Mouse (Mus musculus) limb, embryonic 14.5 days (tissue): ENCODE data around the gene Abcb9. TPM values are rescaled to one million over a fixed set of nuclear protein-coding genes. Genes with fewer than 3 reads are reported as not detected.
"Not testable (repeated sequence)": the region's sequence is repeated elsewhere in the genome, so short reads cannot be mapped to it uniquely, and the experiment has no call there.

ENCODE experiments used
- ATAC-seq: fragments of 200-750 bp; cut with Nextera tagmentation; 2 replicates; pipeline ENCODE4 v1.8.0; 2017; ENCODE audit warnings: low read depth, moderate number of reproducible peaks, moderate TSS enrichment; ENCODE audit not compliant: low FRiP score
- DNase-seq: peaks from one replicate; pipeline ENCODE4 v3.0.0-alpha.2; 2015; ENCODE audit warnings: low spot score
- H3K27ac ChIP-seq: fragments of 300-500 bp; sonication (generic); replicated peaks from 2 replicates; pipeline ENCODE4 v1.5.1; 2014; ENCODE audit warnings: low read depth, mild to moderate bottlenecking, low read length, moderate library complexity, mixed read lengths
- H3K27me3 ChIP-seq: fragments of 300-500 bp; sonication (generic); 2 replicates; pipeline ENCODE4 v1.6.1; 2014; ENCODE audit warnings: low read length, mixed read lengths; ENCODE audit not compliant: control insufficient read depth, insufficient read depth
- H3K36me3 ChIP-seq: fragments of 300-500 bp; sonication (generic); 2 replicates; pipeline ENCODE4 v1.6.1; 2014; ENCODE audit warnings: mild to moderate bottlenecking, low read length, moderate library complexity, mixed read lengths; ENCODE audit not compliant: control insufficient read depth, insufficient read depth
- H3K4me1 ChIP-seq: fragments of 300-500 bp; sonication (generic); 2 replicates; pipeline ENCODE4 v1.6.1; 2014; ENCODE audit warnings: antibody characterized with exemption, low read length, mixed read lengths; ENCODE audit not compliant: control insufficient read depth, insufficient read depth
- H3K4me2 ChIP-seq: fragments of 300-500 bp; sonication (generic); replicated peaks from 2 replicates; pipeline ENCODE4 v1.6.1; 2014; ENCODE audit warnings: low read depth, mild to moderate bottlenecking, low read length, moderate library complexity; ENCODE audit not compliant: severe bottlenecking
- H3K4me3 ChIP-seq: fragments of 300-500 bp; sonication (generic); replicated peaks from 2 replicates; pipeline ENCODE4 v1.5.1; 2014; ENCODE audit warnings: low read length
- H3K9ac ChIP-seq: fragments of 300-500 bp; sonication (generic); 2 replicates; pipeline ENCODE4 v1.6.1; 2014; ENCODE audit warnings: mild to moderate bottlenecking, low read depth, low read length, moderate library complexity; ENCODE audit not compliant: severe bottlenecking
- H3K9me3 ChIP-seq: fragments of 300-500 bp; sonication (generic); 2 replicates; pipeline ENCODE4 v1.6.1; 2016; ENCODE audit warnings: low read length; ENCODE audit not compliant: control insufficient read depth
- POLR2A ChIP-seq: fragments of 200-500 bp; IDR thresholded peaks from 2 replicates; pipeline ENCODE4 v1.8.0; 2012; ENCODE audit warnings: inconsistent platforms, mild to moderate bottlenecking, moderate library complexity, borderline replicate concordance; ENCODE audit not compliant: insufficient read depth, insufficient read length; ENCODE audit errors: extremely low read depth
- WGBS: fragments of 180-500 bp; shearing (Covaris S2); extraction: QIAGEN DNeasy Blood & Tissue Kit; methylation state at CpG from one replicate; pipeline ENCODE4 v1.1.7; 2014; 5-methylcytosine and 5-hydroxymethylcytosine counted together
- polyA plus RNA-seq, 2 experiments: library from polyadenylated mRNA; depleted of rRNA in 1 of 2; stranded (reverse) in 1 of 2; unstranded in 1 of 2; fragments of >200 nt; fragmentation: Nextera tagmentation in 1 of 2; extraction: Ambion mirVana in 1 of 2; gene quantifications; 2 replicates each; pipeline versions ENCODE4 v1.2.1 to v1.2.3; 2012 to 2014

Abcb9 gene
- polyA plus RNA-seq, 2 experiments = 2.2 to 2.6 TPM

GRCm38 (mm10) chr5:124058749-124059148, 36.8 kb downstream of the Abcb9 start:
- no peak overlapping the region for H3K27ac ChIP-seq
- no peaks in the 10 kb centered on the region for H3K27me3 ChIP-seq
- TF ChIP-seq POLR2A = no peak
- no peak overlapping the region for H3K9ac ChIP-seq
- WGBS = 88% methylated on average over 7 of the region's 7 CpGs
- H3K4me1 ChIP-seq = no peaks in the 10 kb centered on the region
- H3K36me3 ChIP-seq = no peaks in the 10 kb centered on the region
- H3K4me3 ChIP-seq = no peak overlapping the region
- H3K9me3 ChIP-seq = no peaks in the 10 kb centered on the region
- no peak overlapping the region for H3K4me2 ChIP-seq
- no peak for DNase-seq
- ATAC-seq = no peak

DNA sequence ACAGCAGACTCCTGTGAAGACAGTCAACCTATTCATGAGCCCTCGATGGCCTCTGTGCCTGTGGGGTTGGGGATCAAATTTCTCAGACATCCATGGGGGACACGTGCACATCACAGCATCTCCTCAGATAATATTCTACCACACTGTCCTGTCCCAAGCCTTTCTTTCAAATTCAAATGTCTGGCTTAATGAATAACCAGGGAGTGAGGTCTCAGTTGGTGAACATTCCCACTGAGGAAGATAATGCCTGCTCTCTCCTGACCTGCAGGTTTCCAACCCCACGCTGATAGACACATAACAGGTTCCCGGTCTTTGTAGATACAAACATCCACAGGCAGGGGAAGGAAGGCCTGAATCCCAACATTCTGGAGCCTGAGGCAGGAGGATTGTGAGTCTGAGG, 38.6 kb downstream of the Abcb9 start:
- no peak for ATAC-seq
- WGBS = 67% methylated on average over 4 of the region's 4 CpGs
- no peak overlapping the region for H3K4me3 ChIP-seq
- no peak overlapping the region for H3K27ac ChIP-seq
- no peaks in the 10 kb centered on the region for H3K4me1 ChIP-seq
- no peaks in the 10 kb centered on the region for H3K9me3 ChIP-seq
- no peak overlapping the region for H3K4me2 ChIP-seq
- no peaks in the 10 kb centered on the region for H3K36me3 ChIP-seq
- no peaks in the 10 kb centered on the region for H3K27me3 ChIP-seq
- H3K9ac ChIP-seq = no peak overlapping the region
- no peak for TF ChIP-seq POLR2A
- DNase-seq = no peak

DNA sequence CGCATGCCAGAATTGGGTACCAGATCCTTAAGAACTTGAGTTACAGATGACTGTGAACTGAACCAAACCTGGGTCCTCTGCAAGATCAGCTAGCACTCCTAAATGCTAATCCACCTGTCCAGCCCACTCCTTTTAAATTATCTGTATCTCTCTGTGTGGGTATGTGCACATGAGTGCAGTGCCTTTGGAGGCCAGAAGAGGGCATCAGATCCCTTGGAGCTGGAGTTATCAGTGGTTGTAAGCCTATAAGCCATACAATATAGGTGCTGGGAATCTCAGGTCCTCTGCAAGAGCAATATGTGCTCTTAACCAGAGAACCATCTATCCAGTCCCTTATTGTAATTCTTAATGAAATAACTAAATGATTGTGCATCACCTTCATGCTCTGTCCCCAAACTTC, 39.4 kb downstream of the Abcb9 start:
- H3K4me2 ChIP-seq = no peak overlapping the region
- ATAC-seq = no peak

GRCm38 (mm10) chr5:124052641-124053040, 43.0 kb downstream of the Abcb9 start:
- not testable (repeated sequence) for DNase-seq

More for the DNA sequence above, 39.4 kb downstream of the Abcb9 start:
- no peaks in the 10 kb centered on the region for H3K36me3 ChIP-seq
- no peak overlapping the region for H3K27ac ChIP-seq
- H3K27me3 ChIP-seq = no peaks in the 10 kb centered on the region
- no peak overlapping the region for H3K9ac ChIP-seq
- H3K4me3 ChIP-seq = no peak overlapping the region
- no peaks in the 10 kb centered on the region for H3K9me3 ChIP-seq
- DNase-seq = no peak
- TF ChIP-seq POLR2A = no peak
- H3K4me1 ChIP-seq = no peaks in the 10 kb centered on the region
- WGBS = 100% methylated on average over 1 of the region's 1 CpGs

DNA sequence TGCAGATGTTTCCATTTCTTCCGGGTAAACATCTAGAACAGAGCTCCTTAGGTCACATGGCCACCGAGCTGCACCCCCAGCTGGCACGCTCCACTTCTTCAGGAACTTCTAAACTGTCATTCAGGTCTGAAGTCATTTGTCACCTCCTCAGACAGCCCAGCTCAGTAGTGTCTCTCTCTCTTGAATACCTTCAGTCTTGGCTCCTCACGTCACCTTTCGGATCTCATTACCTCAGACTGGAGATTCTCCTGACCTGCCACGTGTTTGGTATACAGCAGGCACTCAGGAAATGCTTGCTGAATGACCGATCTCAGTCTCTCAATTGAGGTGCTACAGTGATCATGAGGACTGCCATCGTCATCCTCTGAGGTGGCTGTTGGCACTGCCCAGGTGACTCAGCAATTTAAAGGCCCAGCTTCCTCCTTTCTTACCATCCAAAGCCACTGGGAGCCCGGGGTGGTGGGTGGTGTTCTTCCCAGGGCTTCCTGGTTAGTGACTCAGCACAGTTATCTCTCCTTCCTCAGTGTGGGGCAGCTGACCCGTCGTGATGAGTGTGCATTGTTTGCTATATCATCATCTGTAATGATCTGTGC, 43.6 kb downstream of the Abcb9 start:
- 81% methylated on average over 11 of the region's 11 CpGs for WGBS
- no peak for ATAC-seq

More at GRCm38 (mm10) chr5:124052641-124053040, 43.0 kb downstream of the Abcb9 start:
- not testable (repeated sequence) for H3K27ac ChIP-seq, H3K4me2 ChIP-seq, H3K4me3 ChIP-seq, H3K9ac ChIP-seq, H3K4me1 ChIP-seq, ATAC-seq, H3K36me3 ChIP-seq, H3K9me3 ChIP-seq, H3K27me3 ChIP-seq
- 88% methylated on average over 7 of the region's 7 CpGs for WGBS

More for the DNA sequence above, 43.6 kb downstream of the Abcb9 start:
- H3K27ac ChIP-seq = no peak overlapping the region
- DNase-seq = no peak
- 0 out of 2 replicates have a peak, but pooled peaks cover 4% of the 10 kb centered on the region for H3K4me1 ChIP-seq
- H3K9me3 ChIP-seq = no peaks in the 10 kb centered on the region
- H3K4me2 ChIP-seq = no peak overlapping the region
- H3K27me3 ChIP-seq = no peaks in the 10 kb centered on the region
- TF ChIP-seq POLR2A = no peak
- H3K36me3 ChIP-seq = no peaks in the 10 kb centered on the region
- H3K9ac ChIP-seq = no peak overlapping the region
- no peak overlapping the region for H3K4me3 ChIP-seq
